Mouse (Mus musculus) embryonic facial prominence, embryonic 11.5 days (tissue): ENCODE data around the gene Ston1. TPM values are rescaled to one million over a fixed set of nuclear protein-coding genes. Genes with fewer than 3 reads are reported as not detected.
A peak's percentile ranks its signal among the peaks of the same experiment; 100 is the strongest.

ENCODE experiments used
- ATAC-seq: fragments of 200-750 bp; cut with Nextera tagmentation; replicated peaks from 2 replicates; pipeline ENCODE4 v1.8.0; 2017; ENCODE audit warnings: low read depth; ENCODE audit not compliant: insufficient number of reproducible peaks, low FRiP score, low TSS enrichment
- DNase-seq: peaks from one replicate; pipeline ENCODE4 v3.0.0-alpha.2; 2015; ENCODE audit warnings: low spot score
- H3K27ac ChIP-seq: fragments of 300-500 bp; sonication (generic); replicated peaks from 2 replicates; pipeline ENCODE4 v1.5.1; 2014; ENCODE audit warnings: mild to moderate bottlenecking, low read depth, low read length, control low read depth
- H3K27me3 ChIP-seq: fragments of 300-500 bp; sonication (generic); 2 replicates; pipeline ENCODE4 v1.6.1; 2014; ENCODE audit warnings: mild to moderate bottlenecking, low read length, moderate library complexity, mixed read lengths; ENCODE audit not compliant: control insufficient read depth, insufficient read depth
- H3K36me3 ChIP-seq: fragments of 300-500 bp; sonication (generic); replicated peaks from 2 replicates; pipeline ENCODE4 v1.6.1; 2014; ENCODE audit warnings: low read depth, mild to moderate bottlenecking, low read length, moderate library complexity, mixed read lengths; ENCODE audit not compliant: control insufficient read depth, insufficient read depth
- H3K4me1 ChIP-seq: fragments of 300-500 bp; sonication (generic); 2 replicates; pipeline ENCODE4 v1.6.1; 2014; ENCODE audit warnings: low read length, mixed read lengths; ENCODE audit not compliant: control insufficient read depth, insufficient read depth
- H3K4me2 ChIP-seq: fragments of 300-500 bp; sonication (generic); 2 replicates; pipeline ENCODE4 v1.6.1; 2014; ENCODE audit warnings: low read depth, mild to moderate bottlenecking, control low read depth, low read length, moderate library complexity
- H3K4me3 ChIP-seq: fragments of 300-500 bp; sonication (generic); 2 replicates; pipeline ENCODE4 v1.5.1; 2014; ENCODE audit warnings: low read depth, low read length, control low read depth
- H3K9ac ChIP-seq: fragments of 300-500 bp; sonication (generic); replicated peaks from 2 replicates; pipeline ENCODE4 v1.6.1; 2014; ENCODE audit warnings: mild to moderate bottlenecking, control low read depth, low read length
- H3K9me3 ChIP-seq: fragments of 300-500 bp; sonication (generic); replicated peaks from 2 replicates; pipeline ENCODE4 v1.6.1; 2016; ENCODE audit warnings: mild to moderate bottlenecking, low read length, inconsistent platforms, mixed read lengths; ENCODE audit not compliant: control insufficient read depth
- WGBS: fragments of 180-500 bp; shearing (Covaris S2); extraction: QIAGEN DNeasy Blood & Tissue Kit; methylation state at CpG from one replicate; pipeline ENCODE4 v1.1.7; 2014; 5-methylcytosine and 5-hydroxymethylcytosine counted together
- polyA plus RNA-seq: library from polyadenylated mRNA; unstranded; fragments of >200 nt; fragmentation: Nextera tagmentation; extraction: Ambion mirVana; gene quantifications from 2 replicates; pipeline ENCODE4 v1.2.1, GENCODE M21; 2014

The Ston1 gene
- polyA plus RNA-seq, 1 experiment from 2014 or later = 6.2 TPM

GRCm38 (mm10) chr17:88556176-88556575, 41.3 kb upstream of the Ston1 start:
- no peaks in the 10 kb centered on the region for H3K36me3 ChIP-seq
- no peak overlapping the region for H3K4me3 ChIP-seq
- no peak overlapping the region for H3K9ac ChIP-seq
- H3K27me3 ChIP-seq = no peaks in the 10 kb centered on the region
- no peak overlapping the region for H3K27ac ChIP-seq
- no peaks in the 10 kb centered on the region for H3K9me3 ChIP-seq
- H3K4me2 ChIP-seq = no peak overlapping the region
- 80% methylated on average over 13 of the region's 13 CpGs for WGBS
- DNase-seq (no peak), ATAC-seq (no peak)
- peaks cover 4% of the 10 kb centered on the region; the same call in 1 of the 2 replicates for H3K4me1 ChIP-seq

- no peak overlapping the region for H3K9ac ChIP-seq
Measured at GRCm38 (mm10) chr17:88556688-88557087, 40.8 kb upstream of the Ston1 start.

GRCm38 (mm10) chr17:88558168-88558842, 39.2 kb upstream of the Ston1 start:
- Histone ChIP-seq H3K36me3 (no peaks in the 10 kb centered on the region), H3K9me3 (no peaks in the 10 kb centered on the region), H3K9ac (no peak overlapping the region), H3K27ac (no peak overlapping the region), H3K4me3 (no peak overlapping the region), H3K4me2 (no peak overlapping the region), H3K27me3 (no peaks in the 10 kb centered on the region), H3K4me1 (no peaks in the 10 kb centered on the region)
- DNase-seq (peak; percentile 91), ATAC-seq (peak; percentile 58; the same call in 1 of the 2 replicates)
- 29% methylated on average over 13 of the region's 13 CpGs for WGBS

More at GRCm38 (mm10) chr17:88556688-88557087, 40.8 kb upstream of the Ston1 start:
- H3K4me1 ChIP-seq = peaks cover 4% of the 10 kb centered on the region; the same call in 1 of the 2 replicates
- H3K36me3 ChIP-seq = no peaks in the 10 kb centered on the region
- ATAC-seq (no peak), DNase-seq (no peak)
- no peak overlapping the region for H3K27ac ChIP-seq
- H3K4me2 ChIP-seq = no peak overlapping the region
- no peaks in the 10 kb centered on the region for H3K9me3 ChIP-seq
- no peaks in the 10 kb centered on the region for H3K27me3 ChIP-seq
- 85% methylated on average over 4 of the region's 4 CpGs for WGBS
- H3K4me3 ChIP-seq = no peak overlapping the region

GRCm38 (mm10) chr17:88563611-88564010, 33.9 kb upstream of the Ston1 start:
- H3K27ac ChIP-seq = no peak overlapping the region
- H3K9me3 ChIP-seq = no peaks in the 10 kb centered on the region
- no peaks in the 10 kb centered on the region for H3K27me3 ChIP-seq
- no peak overlapping the region for H3K9ac ChIP-seq
- H3K36me3 ChIP-seq = no peaks in the 10 kb centered on the region
- WGBS = 79% methylated on average over 3 of the region's 3 CpGs
- no peaks in the 10 kb centered on the region for H3K4me1 ChIP-seq
- no peak overlapping the region for H3K4me2 ChIP-seq
- H3K4me3 ChIP-seq = no peak overlapping the region
- ATAC-seq = no peak
- no peak for DNase-seq

- no peak overlapping the region for H3K27ac ChIP-seq
- no peak overlapping the region for H3K4me2 ChIP-seq
- ATAC-seq (no peak), DNase-seq (no peak)
- H3K36me3 ChIP-seq = no peaks in the 10 kb centered on the region; the same call in none of the 2 replicates
- 88% methylated on average over 10 of the region's 10 CpGs for WGBS
- no peak overlapping the region for H3K4me3 ChIP-seq
- no peak overlapping the region for H3K9ac ChIP-seq
- H3K27me3 ChIP-seq = no peaks in the 10 kb centered on the region
- H3K4me1 ChIP-seq = no peaks in the 10 kb centered on the region
- H3K9me3 ChIP-seq = no peaks in the 10 kb centered on the region
Measured at GRCm38 (mm10) chr17:88569807-88570540, 27.5 kb upstream of the Ston1 start.

- Histone ChIP-seq H3K27ac (no peak overlapping the region), H3K9ac (no peak overlapping the region), H3K4me3 (no peak overlapping the region), H3K4me1 (no peaks in the 10 kb centered on the region), H3K4me2 (no peak overlapping the region), H3K9me3 (no peaks in the 10 kb centered on the region), H3K27me3 (no peaks in the 10 kb centered on the region), H3K36me3 (no peaks in the 10 kb centered on the region; the same call in none of the 2 replicates)
- ATAC-seq (no peak), DNase-seq (no peak)
- WGBS = 82% methylated on average over 11 of the region's 11 CpGs
Measured at GRCm38 (mm10) chr17:88570784-88571183, 26.7 kb upstream of the Ston1 start.

- 70% methylated on average over 5 of the region's 5 CpGs for WGBS
- ATAC-seq (no peak), DNase-seq (no peak)
- no peak overlapping the region for H3K4me2 ChIP-seq
- no peaks in the 10 kb centered on the region for H3K27me3 ChIP-seq
- no peak overlapping the region for H3K27ac ChIP-seq
- no peak overlapping the region for H3K9ac ChIP-seq
- no peaks in the 10 kb centered on the region for H3K9me3 ChIP-seq
- no peaks in the 10 kb centered on the region for H3K4me1 ChIP-seq
- H3K36me3 ChIP-seq = peaks cover 3% of the 10 kb centered on the region
- H3K4me3 ChIP-seq = no peak overlapping the region
Measured at GRCm38 (mm10) chr17:88574811-88575210, 22.7 kb upstream of the Ston1 start.
